Mouse (Mus musculus) CH12.LX (cell line): ENCODE measurements around the gene Plod3.

Experiments
- EP300 ChIP-seq: IDR thresholded peaks from 2 replicates; pipeline ENCODE4 v1.6.1; 2011; ENCODE audit warnings: low read length, improper control_type of control experiment
- GABPA ChIP-seq: IDR thresholded peaks from 2 replicates; pipeline ENCODE4 v1.6.1; 2012; ENCODE audit warnings: low read depth, low read length, improper control_type of control experiment, inconsistent platforms; ENCODE audit not compliant: insufficient replicate concordance
- HCFC1 ChIP-seq: IDR thresholded peaks from 2 replicates; pipeline ENCODE4 v1.6.1; 2012; ENCODE audit warnings: low read depth, mild to moderate bottlenecking, inconsistent platforms, low read length, improper control_type of control experiment
- POLR2A ChIP-seq: IDR thresholded peaks from 2 replicates; pipeline ENCODE4 v1.6.1; 2011; ENCODE audit warnings: low read depth, mild to moderate bottlenecking, improper control_type of control experiment, low read length
- POLR2AphosphoS2 ChIP-seq: IDR thresholded peaks from 2 replicates; pipeline ENCODE4 v1.6.1; 2011; ENCODE audit warnings: low read depth, low read length, improper control_type of control experiment
- RCOR1 ChIP-seq: conservative IDR thresholded peaks from 2 replicates; pipeline ENCODE4 v1.6.1; 2012; ENCODE audit warnings: low read depth, mild to moderate bottlenecking, inconsistent platforms, low read length, improper control_type of control experiment
- SMC3 ChIP-seq: IDR thresholded peaks from 2 replicates; pipeline ENCODE4 v1.6.1; 2011; ENCODE audit warnings: low read depth, low read length, improper control_type of control experiment

GRCm38 (mm10) chr5:137028561-137029272, 41.9 kb downstream of the Plod3 start:
- TF ChIP-seq SMC3 (no peak), POLR2A (no peak), GABPA (no peak), EP300 (no peak), RCOR1 (no peak), HCFC1 (no peak), POLR2AphosphoS2 (no peak)
